Mouse (Mus musculus) left cerebral cortex, postnatal 10 days (tissue): ENCODE results near the gene Igsf3. TPM values are rescaled to one million over a fixed set of nuclear protein-coding genes. Genes with fewer than 3 reads are reported as not detected.

Experiments used
- DNase-seq, 2 experiments: peaks; one replicate each; pipeline ENCODE4 v3.0.0; 2021 to 2022; ENCODE audit warnings: low spot score in 2 of 2, mixed read lengths in 1 of 2; ENCODE audit errors: extremely low spot score in 1 of 2
- intact Hi-C: fragments of 180-260 bp; cut with DNase I; formaldehyde crosslinking; loops from one replicate; pipeline ENCODE4 v1.15.1; 2025
- total RNA-seq, 2 experiments: library from RNA; stranded (reverse); gene quantifications; 2 replicates each; pipeline ENCODE4 v1.2.3; 2021

The Igsf3 gene
- total RNA-seq, 2 experiments from 2014 or later, result 44.7 to 46.6 TPM

DNA sequence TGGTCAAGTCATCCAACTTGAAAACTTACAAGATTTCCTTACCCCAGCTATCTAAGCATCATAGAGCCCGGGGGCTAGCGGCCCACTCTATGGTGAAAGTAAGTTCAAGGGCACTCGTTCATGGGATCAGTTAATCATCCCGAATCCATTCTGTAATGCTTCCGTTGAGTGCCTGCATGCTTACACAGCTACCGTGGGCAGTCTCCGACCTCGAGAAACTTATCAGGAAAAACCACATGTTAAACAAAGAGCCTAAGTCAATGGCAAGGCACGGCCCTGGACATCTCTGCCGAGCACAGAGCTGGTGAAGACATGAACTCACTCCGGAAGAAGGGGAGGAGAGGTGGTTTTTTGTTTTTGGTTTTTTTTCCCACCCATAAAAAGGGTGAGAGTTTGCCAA, 9.5 kb upstream of the Igsf3 start:
- intact Hi-C loops, result loop anchor here (5.0 kb wide), 1 partner anchor 65 kb away; no protein-coding TSS in a partner anchor
- no peak for DNase-seq

DNA sequence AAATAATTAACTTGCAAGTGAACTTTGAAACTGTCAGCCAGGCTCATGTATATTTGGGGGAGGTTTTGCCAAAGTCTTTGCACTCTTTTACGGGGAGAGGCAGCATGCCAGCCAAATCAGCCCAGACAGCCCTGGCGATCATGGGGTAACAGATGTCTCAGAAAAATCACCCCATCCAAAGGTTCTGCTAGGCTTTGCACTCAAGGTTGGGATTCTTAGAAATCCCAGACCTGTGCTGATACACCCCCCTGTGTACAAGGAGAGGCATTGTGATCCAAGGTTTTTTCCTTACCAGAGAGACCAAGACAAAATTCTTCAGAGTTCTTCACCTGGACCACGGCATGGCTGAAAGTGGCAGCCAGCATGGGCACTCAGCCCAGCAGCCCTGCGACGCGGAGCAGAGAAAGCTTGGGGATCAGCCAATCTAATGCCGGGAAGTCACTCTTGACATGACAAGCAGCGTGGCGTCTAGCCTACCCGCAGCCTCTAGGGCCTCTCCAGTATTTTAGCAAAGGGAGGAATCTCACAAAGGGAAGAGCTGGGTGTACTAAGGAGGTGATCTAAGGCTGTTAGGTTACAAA, 7.5 kb upstream of the Igsf3 start:
- intact Hi-C loops, result loop anchor here (5.0 kb wide), 1 partner anchor 67 kb away; no protein-coding TSS in a partner anchor
- no peak for DNase-seq

DNA sequence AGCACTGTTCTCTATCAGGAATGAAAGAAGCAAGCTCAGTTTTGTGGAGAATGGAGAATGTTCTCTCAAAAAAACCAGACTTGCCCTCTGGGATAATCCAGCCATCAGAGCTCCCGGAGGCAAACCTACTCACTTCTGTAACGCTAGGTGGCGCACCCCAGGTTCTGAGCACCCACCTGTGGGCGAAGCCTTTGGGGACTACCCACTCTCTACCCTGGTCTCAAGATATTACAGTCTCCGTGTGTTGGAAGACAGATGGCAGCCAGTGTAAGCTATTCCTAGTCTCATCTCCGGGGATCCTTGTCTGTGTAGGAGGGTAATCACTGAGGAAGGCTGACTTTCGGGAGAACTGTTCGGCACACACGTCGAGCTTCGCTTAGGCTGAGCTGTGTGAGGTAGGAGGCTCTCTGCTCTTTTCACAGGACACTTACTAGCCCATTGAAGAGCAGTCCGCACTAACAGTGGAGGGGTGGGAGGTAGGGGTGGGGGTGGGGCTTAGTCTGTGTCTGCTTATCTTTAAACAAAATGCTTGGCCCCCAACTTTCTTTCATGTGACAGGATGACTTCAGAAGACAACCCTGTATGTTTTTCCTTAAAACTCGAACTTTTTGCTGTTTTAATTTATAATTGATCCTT, 4.4 kb upstream of the Igsf3 start:
- intact Hi-C loops, result no loop called here
- DNase-seq, result peak; percentile 57 to 71

DNA sequence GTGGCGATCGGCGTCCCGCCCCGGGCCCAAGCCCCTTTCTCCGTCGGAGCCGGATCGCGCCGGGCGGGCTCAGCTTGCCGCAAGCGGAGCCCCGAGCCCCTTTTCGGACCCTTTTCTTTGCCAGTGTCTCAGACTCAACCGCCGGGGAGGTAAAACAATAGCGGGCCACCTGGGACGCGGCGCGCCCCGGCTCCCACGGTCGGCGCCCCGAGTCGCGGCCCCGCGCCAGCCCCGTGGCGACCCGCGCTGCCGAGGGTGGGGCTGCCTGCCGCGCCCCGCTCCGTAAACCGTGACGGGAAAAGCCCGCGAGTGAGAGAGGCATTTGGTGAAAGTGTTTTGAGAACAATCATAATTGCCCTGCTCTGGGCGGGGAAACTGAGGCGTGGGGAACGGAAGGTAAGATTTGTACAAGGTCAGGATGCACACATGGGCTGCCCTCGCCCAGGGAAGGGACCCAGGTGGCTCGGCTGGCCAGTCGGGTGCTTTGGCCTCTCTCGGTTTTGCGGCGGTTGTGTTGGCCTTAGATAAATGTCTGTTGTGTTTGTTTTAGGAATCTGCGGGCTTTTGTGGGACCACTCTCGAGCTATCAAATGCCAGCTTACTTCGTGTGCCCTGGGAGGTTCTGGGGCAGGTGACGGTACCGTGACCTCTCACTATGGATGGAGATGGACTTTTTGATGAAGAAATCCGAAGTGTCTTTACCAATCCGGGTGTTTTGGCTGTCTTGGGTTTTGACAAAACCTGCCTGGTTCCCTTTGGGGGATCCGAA, 557 bp downstream of the Igsf3 start:
- no peak for DNase-seq
- intact Hi-C loops, result loop anchor here (5.0 kb wide), 1 partner anchor 85 kb away; no protein-coding TSS in a partner anchor

DNA sequence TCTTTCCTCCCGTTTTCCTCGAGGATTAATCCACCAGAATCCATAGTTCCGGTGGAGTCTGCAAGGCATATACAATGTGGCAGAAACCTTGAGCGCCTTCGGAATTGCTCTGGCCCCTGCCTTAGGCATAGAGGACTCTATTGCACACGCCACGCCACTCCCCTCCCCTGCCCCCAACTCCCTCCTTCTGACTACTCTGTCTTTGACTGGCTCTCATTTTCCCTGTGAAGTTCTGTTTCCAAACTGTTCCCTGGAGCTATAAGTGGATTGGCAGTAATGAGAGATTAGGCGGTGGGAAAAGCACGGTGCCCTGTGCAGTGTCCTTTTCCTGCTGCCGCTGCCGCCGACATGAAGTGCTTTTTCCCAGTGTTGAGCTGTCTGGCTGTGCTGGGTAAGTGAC, 1.2 kb downstream of the Igsf3 start:
- DNase-seq, result no peak
- intact Hi-C loops, result loop anchor here (5.0 kb wide), 1 partner anchor 84 kb away; no protein-coding TSS in a partner anchor

DNA sequence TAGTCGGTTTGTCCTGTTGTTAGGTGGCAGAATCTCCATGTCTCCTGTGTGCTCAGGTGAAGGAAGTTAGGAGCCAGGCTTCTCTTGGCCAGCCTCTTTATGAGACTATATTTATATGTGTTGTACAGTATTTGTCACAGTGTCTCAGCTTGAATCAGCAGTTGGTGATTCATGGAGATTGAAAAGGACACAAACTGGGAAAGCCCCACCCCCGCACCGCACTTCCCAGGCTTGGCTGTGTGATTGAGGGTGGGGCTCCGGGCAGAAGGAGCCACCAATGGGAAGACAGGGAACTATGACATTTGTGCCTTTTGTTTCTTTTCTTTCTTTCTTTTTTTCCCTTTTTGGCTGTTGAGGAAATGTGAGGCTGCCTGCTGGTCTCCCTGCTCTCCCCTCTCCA, 2.9 kb downstream of the Igsf3 start:
- intact Hi-C loops, result loop anchor here (5.0 kb wide), 1 partner anchor 83 kb away; no protein-coding TSS in a partner anchor
- peak in 1 of 2 experiments; percentile 70 for DNase-seq

DNA sequence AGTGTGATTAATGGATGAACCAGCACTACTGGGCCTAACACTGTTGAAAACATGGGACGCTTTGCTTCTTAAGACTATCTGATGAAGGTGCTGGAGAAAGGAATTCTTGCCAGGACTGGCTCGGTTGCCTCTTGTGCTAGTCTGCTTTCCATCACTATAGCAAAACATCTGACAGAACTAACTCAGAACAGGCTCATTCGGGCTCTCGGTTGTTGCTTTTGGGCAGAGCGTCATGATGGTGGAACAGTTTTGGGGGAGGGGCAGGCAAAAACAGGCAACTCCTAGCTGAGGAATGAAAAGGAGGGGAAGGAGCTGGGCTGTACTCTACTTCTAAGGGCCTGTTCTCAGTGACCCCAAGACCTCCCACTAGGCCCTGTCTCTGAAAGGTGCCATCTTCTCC, 4.8 kb downstream of the Igsf3 start:
- DNase-seq, result no peak
- intact Hi-C loops, result no loop called here

DNA sequence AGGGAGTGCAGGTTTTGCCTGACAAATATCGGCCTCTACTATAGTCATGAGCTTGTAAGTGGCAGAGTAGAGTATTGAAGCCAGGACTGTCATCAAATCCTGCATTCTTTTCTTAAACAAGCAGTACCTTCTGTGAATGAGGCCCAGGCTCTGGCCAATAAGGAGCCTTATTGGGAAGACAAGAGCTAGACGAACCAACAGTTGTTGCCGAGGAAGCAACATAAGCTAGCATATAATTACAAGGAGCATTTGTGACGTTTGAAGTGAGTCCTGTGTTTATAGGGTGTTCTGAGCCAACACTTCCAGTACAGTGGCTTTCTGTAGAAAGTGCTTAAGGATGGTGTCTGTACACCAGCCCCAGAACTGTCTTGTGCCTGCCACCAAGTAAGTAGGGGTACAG, 5.9 kb downstream of the Igsf3 start:
- DNase-seq, result no peak
- intact Hi-C loops, result no loop called here

DNA sequence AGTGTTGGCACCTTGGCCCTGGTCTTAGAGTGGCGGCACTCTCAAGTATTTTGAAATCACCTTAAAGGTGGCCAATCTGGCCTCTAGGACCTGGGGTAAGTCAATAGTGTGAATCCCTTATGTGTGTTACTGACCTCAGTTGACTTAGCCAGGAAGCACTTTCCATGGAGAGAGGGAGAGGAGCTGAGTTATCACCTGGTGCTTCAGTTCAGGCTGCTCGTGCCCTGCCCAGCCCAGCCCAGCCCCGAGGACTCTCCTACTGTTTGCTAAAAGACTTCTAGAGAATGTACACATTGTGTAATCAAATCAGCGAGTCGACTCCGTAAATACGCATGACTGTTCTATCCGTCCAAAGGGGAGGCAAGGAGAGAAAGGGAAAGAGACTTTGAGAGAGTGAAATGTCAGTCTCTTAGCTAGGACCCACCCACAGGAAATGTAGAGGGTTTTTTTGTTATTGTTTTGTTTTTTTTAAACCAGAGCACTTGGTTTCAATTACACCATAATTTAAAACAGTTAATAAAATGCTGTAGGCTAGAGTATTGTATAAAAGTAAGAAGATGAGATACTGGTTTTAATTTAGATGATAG, 9.6 kb downstream of the Igsf3 start:
- no peak for DNase-seq
- intact Hi-C loops, result no loop called here

DNA sequence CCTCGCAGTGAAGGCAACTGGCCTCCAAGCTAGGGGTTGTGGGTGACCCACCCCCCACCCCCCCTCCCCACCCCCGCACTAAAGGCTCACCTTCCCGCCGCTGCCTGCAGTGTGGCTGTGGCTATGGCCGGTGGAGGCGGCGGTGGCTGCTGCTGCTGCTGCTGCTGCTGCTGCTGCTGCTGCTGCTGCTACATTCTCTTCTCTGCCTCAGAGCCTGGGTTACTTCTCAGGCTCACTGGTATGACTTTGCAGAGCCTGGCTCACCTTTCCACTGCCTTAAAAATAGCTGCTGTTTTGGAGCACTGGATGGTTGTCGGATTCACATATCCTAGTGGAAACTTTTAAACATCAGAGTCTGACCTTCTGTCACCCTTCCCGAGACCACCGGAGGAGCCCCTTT, 11.0 kb downstream of the Igsf3 start:
- intact Hi-C loops, result no loop called here
- DNase-seq, result no peak

DNA sequence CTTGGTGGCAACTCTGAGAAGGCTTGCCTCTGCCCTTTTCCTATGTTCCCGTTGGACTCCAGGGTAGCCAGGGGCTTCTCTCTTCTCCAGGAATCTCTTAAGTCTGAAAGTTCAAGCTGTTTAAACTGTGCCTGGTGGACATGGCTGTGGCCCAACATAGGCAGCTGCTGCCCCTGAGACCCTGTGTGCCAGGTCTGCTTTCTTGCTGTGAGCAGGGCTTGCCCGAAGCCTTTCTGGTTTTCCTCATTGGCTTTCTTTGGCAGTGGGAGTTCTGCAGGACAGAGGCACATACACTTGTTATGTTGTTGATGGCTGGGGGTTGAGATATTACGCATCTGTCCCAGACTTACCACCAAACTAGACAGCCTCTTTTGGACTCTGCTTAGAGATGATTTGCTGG, 12.7 kb downstream of the Igsf3 start:
- no peak for DNase-seq

DNA sequence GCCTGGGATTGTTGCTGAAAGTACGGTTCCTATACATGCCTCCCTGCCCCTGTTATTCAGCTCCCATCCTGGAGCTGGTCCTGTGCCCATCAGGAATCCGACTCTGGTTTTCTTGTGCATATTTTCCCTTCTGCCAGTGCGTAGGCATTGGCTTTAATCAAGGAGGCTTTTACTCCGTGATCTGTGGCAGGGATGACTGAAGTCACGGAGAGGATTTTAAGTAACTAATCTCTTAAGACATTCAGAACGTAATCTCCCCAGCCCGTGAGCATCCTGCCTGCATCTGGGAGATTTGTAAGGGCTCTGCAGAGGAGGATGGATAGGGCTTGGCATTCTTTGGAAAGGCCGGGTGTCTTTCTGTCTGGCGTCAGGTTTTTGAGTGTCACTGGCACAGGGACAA, 13.6 kb downstream of the Igsf3 start:
- DNase-seq, result no peak
- intact Hi-C loops, result no loop called here

More for the DNA sequence above, 12.7 kb downstream of the Igsf3 start:
- intact Hi-C loops, result no loop called here

DNA sequence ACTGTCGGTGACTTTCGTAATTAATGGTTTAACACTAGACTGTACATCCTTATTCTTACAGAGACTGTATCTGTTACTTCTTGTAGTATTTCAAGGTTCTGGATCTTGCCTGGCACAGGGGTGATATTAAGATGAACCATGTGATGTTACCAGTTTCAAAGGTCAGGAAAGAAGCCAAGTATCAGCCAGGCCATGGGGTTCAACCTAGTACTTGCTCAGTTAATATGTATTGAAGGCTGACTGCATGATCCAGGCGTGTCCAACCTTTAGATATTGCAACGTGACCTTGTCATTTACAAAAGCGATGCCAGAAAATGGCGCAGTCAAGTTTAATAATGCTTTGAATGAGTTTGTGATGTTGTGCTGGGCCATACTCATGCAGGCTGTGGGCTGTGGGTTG, 15.1 kb downstream of the Igsf3 start:
- DNase-seq, result no peak
- intact Hi-C loops, result no loop called here

DNA sequence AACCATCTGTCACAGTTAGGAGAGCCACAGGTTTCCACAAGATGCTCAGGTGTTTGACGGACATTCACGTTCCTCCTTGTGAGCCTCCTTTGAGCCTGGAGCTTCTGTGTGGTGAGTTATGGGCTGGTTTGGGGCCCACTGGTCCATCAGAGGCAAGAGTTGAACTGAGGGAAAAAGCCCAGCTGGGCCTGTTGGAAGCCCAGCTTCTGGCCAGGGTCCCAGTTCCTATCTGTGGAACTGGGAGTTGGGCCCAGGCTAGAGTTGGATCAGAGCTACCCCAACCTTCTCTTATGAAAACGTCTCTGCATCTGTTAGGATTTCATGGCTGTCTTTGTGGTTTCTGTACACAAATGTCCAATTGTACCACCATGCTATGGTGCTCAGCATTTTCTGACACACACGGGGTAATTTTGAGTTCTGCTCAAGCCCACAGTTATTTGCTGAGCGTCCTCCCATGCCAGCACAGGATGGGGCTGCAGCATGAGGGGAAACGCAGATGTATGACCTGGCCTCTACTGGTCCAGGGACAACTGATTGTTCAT, 16.3 kb downstream of the Igsf3 start:
- no peak for DNase-seq
- intact Hi-C loops, result no loop called here

DNA sequence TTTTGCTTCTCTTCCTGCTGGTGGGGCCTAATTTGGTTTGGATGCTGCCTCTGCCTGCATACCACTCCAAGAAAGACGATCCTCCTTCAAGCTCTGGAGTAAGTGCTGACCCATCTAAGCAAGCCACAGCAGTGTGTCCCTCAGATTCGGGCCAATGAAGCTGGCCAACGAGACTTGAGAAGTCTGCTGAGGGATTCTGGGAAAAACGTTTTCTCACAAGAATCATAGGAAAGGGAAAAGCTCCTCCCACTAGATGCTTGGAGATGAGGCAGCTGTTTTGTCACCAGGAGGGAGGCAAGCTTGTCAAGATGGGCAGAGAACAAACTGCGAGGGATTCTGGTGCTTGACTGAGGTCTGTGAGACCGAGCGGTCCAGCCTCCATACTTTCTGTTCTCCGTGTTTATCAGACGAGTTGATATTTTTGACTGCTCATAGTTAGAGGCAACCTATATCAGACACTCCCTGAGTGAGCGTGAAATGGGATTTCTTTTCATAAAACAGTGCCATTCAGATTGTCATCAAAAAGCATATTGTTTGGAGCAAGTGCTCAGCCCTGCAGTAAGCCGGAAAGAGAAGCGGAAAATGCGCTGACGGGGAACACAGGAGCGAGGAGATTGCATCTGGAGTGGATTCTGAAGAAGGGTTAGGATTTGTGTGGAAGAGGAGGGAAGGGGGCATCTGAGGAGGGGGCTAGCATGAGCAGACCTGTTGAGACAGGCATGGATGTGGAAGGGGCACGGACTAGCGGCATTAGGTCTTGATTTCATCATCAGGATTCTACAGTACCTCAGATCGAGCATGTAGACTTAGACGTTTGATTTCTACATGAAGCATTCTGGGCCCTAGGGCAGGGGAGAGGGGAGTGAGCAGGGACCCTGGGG, 17.0 kb downstream of the Igsf3 start:
- DNase-seq, result no peak
- intact Hi-C loops, result no loop called here

DNA sequence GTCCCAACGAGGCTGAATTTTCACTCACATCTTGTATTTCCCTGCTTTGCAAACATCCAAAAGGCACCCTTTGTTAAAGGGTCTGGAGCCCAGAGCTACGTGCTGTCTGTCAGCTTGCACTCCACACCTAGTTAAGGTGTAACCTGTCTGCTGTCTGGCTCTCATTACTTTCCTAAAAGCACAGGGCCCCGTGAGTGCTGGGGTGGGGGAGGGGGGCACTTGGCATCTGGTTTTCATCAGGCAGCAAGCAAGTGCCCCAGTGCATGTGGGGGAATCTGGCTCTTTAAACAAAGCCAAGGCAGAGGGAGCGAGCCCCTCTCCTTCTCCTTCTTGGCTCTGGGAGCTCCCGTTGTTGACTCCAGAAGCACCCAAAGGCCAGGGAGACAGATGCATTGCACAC, 18.5 kb downstream of the Igsf3 start:
- DNase-seq, result no peak
- intact Hi-C loops, result no loop called here

DNA sequence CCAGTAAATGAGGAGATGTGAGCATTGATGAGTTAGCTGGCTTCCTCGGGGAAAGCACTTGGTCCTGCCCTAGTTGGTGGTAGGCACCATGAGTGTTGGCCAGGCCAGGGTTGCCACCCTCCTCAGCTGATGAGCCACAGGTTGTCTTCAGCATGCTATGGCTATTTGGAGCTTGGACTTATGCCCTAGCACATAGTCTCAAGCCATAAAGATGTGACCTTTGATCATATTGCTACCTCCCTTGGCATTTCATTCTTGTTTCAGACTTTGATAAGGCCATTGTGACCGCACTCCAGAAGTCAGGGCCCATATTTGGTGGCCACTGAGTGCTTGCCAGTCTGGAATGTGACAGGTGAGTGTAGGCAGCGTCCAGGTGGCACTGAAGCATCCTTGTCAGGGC, 19.2 kb downstream of the Igsf3 start:
- intact Hi-C loops, result no loop called here
- no peak for DNase-seq

DNA sequence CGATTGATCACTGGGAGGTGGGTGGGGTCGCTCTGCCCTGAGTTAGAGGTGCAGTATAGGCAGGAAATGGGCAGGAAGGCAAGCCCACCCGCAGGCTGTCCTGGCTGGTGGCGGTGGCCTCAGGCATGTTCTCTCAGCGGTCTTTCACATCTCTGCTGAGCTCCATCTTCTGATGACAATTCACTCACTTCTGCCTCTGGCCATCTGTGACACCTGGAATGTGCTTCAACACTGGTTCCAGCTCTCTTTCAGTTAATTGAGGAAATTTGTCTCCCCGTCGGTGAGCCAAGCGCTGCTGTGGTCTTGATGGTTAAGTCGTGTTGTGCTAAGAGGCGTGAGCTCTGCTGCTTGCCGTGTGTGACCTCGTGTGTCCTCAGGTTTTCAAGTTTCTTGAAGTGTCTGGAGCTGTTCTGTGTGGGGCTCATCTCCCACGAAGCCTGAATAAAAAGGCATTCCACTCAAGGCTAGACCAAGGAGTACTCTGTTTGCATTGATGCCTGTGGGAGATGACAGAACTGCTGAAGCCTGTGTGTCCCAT, 19.9 kb downstream of the Igsf3 start:
- DNase-seq, result no peak
- intact Hi-C loops, result no loop called here
